7 mouse cellular contexts compared by ENCODE assay signal in the genomic region with DNA sequence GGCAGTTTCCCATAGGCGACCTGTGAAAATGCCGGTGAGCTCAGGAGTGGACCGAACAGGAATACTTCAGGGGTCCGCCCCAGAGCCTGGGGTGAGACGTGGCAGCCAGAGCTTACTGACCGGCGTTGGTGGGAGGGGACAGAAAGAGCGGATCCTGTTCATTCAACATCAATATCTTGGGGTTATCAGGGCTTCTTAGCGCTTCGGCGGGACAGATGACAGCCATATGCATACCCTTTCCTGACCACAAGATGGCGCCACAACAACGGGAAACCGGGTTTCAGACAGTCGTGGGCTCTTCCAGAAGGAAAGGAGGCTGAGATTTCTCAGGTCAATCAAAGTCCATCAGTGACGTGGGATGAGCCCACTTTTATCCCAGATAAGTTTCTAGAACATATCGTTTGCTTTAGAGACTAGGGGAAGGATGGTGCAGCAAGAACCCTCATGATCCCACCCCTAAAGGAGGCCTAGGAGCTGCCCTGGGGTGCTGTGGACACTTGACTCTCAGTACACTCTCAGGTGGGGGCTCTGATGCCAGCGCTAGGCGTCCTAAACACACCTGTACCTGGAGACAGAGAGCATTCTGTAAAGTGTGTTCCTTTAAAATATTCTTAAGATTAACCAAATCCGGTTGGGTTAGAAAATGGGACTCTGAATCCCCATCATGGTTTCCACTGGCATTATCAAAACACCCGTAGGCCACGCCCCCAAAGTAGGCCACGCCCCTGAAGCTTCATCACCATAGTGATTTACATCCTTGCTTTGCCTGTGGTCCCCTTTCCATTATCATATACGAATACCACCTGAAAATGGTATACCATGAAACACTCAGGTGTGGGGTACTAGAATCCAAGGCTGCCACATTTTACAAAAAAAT. TPM values are rescaled to one million over a fixed set of nuclear protein-coding genes. Genes with fewer than 3 reads are reported as not detected.
DNase-seq lines count a peak whose midpoint lies in the region; ATAC-seq and TF ChIP-seq lines count a peak whose summit lies in the region.

No protein-coding gene starts in this region.

- peaks cover 30% of the 10 kb centered on the region for H3K27me3 ChIP-seq in hindbrain, embryonic 13.5 days
- no peaks in the 10 kb centered on the region for H3K27me3 ChIP-seq in small intestine, adult 2 months (ENCODE audit: control insufficient read depth, insufficient read depth, low read length)

- WGBS in hindbrain, embryonic 13.5 days = 13% methylated on average over 24 of the region's 24 CpGs
- 28% methylated on average over 24 of the region's 24 CpGs for WGBS in small intestine, adult 2 months

- no peak for TF ChIP-seq POLR2A in small intestine, adult 2 months (IDR thresholded peaks at IDR 0.05; ENCODE audit: low read depth, low read length)

- H3K4me2 ChIP-seq in hindbrain, embryonic 13.5 days = peak overlapping the region; percentile 52

- DNase-seq in WW6 (ENCODE audit: low read depth, low spot score) = peak; percentile 48
- DNase-seq in cerebellum, adult 8-10 months = peak; percentile 70
- peak; percentile 77 for DNase-seq in forelimb bud, embryonic 11.5 days (ENCODE audit: low read depth, low spot score)
- peak; percentile 75 to 85 for DNase-seq in left cerebral cortex, adult 18-20 months (ENCODE audit: low spot score in 2 of 2)

- H3K4me3 ChIP-seq in hindbrain, embryonic 13.5 days = peak overlapping the region; percentile 19; the same call in 1 of the 2 replicates
- no peak overlapping the region for H3K4me3 ChIP-seq in small intestine, adult 2 months (ENCODE audit: low read depth, low read length)

- H3K36me3 ChIP-seq in hindbrain, embryonic 13.5 days = no peaks in the 10 kb centered on the region
- peaks cover 58% of the 10 kb centered on the region for H3K36me3 ChIP-seq in small intestine, adult 2 months (ENCODE audit: control insufficient read depth, insufficient read depth, low read length)

- ATAC-seq in hindbrain, embryonic 13.5 days (ENCODE audit: low FRiP score) = peak; percentile 62
- ATAC-seq in megakaryocyte-erythroid progenitor cell, adult 5-6 weeks (replicated peaks; ENCODE audit: low FRiP score, low TSS enrichment, poor library complexity, severe bottlenecking) = peak; percentile 66

- H3K9me3 ChIP-seq in hindbrain, embryonic 13.5 days = no peaks in the 10 kb centered on the region

- no peak overlapping the region for H3K27ac ChIP-seq in hindbrain, embryonic 13.5 days
- no peak overlapping the region for H3K27ac ChIP-seq in small intestine, adult 2 months (ENCODE audit: insufficient read depth, low read depth, low read length)

- TF ChIP-seq CTCF in small intestine, adult 2 months (IDR thresholded peaks at IDR 0.05; ENCODE audit: extremely low read depth, insufficient read length, insufficient replicate concordance, low read depth, low read length) = peak; percentile 82; the same call in 1 of the 2 replicates

- H3K4me1 ChIP-seq in hindbrain, embryonic 13.5 days (replicated peaks) = peaks cover 4% of the 10 kb centered on the region; the same call in 1 of the 2 replicates
- H3K4me1 ChIP-seq in small intestine, adult 2 months (ENCODE audit: control insufficient read depth, insufficient read depth, insufficient read length, low read length) = no peaks in the 10 kb centered on the region

- peak overlapping the region; percentile 62; the same call in 1 of the 2 replicates for H3K9ac ChIP-seq in hindbrain, embryonic 13.5 days

RNA-seq across cellular contexts. Expression of gene Gpa33, which starts 30.8 kb away (rescaled TPM):
- 0.14 TPM in 1 of 2 replicates, not detected in the other for polyA plus RNA-seq in hindbrain, embryonic 13.5 days (2015; fragmentation: Nextera tagmentation; extraction: Ambion mirVana)
- total RNA-seq in left cerebral cortex, adult 18-20 months (2021) = not detected
- total RNA-seq in megakaryocyte-erythroid progenitor cell, adult 5-6 weeks (2014; fragmentation: Nextera tagmentation) = not detected in 2 replicates
- total RNA-seq in megakaryocyte-erythroid progenitor cell, adult 5-6 weeks (2017) = not detected in 2 replicates
- 249 and 805 TPM in 2 replicates for polyA plus RNA-seq in small intestine, adult 2 months (2012; rRNA removed)

RNA-seq across cellular contexts. Expression of gene Dusp27, which starts 33.1 kb away (rescaled TPM):
- polyA plus RNA-seq in hindbrain, embryonic 13.5 days (2015; fragmentation: Nextera tagmentation; extraction: Ambion mirVana) = 1.2 and 1.6 TPM in 2 replicates
- total RNA-seq in left cerebral cortex, adult 18-20 months (2021) = under 1 TPM; 0.28 to 0.30 TPM
- total RNA-seq in megakaryocyte-erythroid progenitor cell, adult 5-6 weeks (2014; fragmentation: Nextera tagmentation) = not detected in 2 replicates
- not detected in 2 replicates for total RNA-seq in megakaryocyte-erythroid progenitor cell, adult 5-6 weeks (2017)
- 0.03 and 0.04 TPM in 2 replicates for polyA plus RNA-seq in small intestine, adult 2 months (2012; rRNA removed)
